Mouse (Mus musculus) midbrain, embryonic 13.5 days (tissue): ENCODE results near the gene Gm11937. TPM values are rescaled to one million over a fixed set of nuclear protein-coding genes. Genes with fewer than 3 reads are reported as not detected.

ENCODE experiments used
- ATAC-seq: fragments of 200-750 bp; cut with Nextera tagmentation; 2 replicates; pipeline ENCODE4 v1.8.0; 2017; ENCODE audit warnings: mild to moderate bottlenecking, moderate TSS enrichment, moderate library complexity
- H3K27ac ChIP-seq: fragments of 300-500 bp; sonication (generic); 2 replicates; pipeline ENCODE4 v1.5.1; 2015; ENCODE audit warnings: inconsistent platforms, mild to moderate bottlenecking, moderate library complexity
- H3K27me3 ChIP-seq: fragments of 300-500 bp; sonication (generic); 2 replicates; pipeline ENCODE4 v1.6.1; 2015; ENCODE audit warnings: mild to moderate bottlenecking, inconsistent platforms
- H3K36me3 ChIP-seq: fragments of 300-500 bp; sonication (generic); 2 replicates; pipeline ENCODE4 v1.6.1; 2015; ENCODE audit warnings: mild to moderate bottlenecking, inconsistent platforms
- H3K4me1 ChIP-seq: fragments of 300-500 bp; sonication (generic); replicated peaks from 2 replicates; pipeline ENCODE4 v1.6.1; 2015; ENCODE audit warnings: inconsistent platforms
- H3K4me2 ChIP-seq: fragments of 300-500 bp; sonication (generic); replicated peaks from 2 replicates; pipeline ENCODE4 v1.6.1; 2015; ENCODE audit warnings: moderate library complexity, mild to moderate bottlenecking, inconsistent platforms
- H3K4me3 ChIP-seq: fragments of 300-500 bp; sonication (generic); replicated peaks from 2 replicates; pipeline ENCODE4 v1.5.1; 2015; ENCODE audit warnings: mild to moderate bottlenecking, inconsistent platforms
- H3K9ac ChIP-seq: fragments of 300-500 bp; sonication (generic); replicated peaks from 2 replicates; pipeline ENCODE4 v1.6.1; 2015; ENCODE audit warnings: mild to moderate bottlenecking, inconsistent platforms
- H3K9me3 ChIP-seq: fragments of 300-500 bp; sonication (generic); 2 replicates; pipeline ENCODE4 v1.6.1; 2016; ENCODE audit warnings: mild to moderate bottlenecking, inconsistent platforms
- WGBS: fragments of 180-500 bp; shearing (Covaris S2); methylation state at CpG from one replicate; pipeline ENCODE4 v1.1.7; 2015; 5-methylcytosine and 5-hydroxymethylcytosine counted together
- polyA plus RNA-seq: library from polyadenylated mRNA; unstranded; fragments of >200 nt; fragmentation: Nextera tagmentation; extraction: Ambion mirVana; gene quantifications from 2 replicates; pipeline ENCODE4 v1.2.1, GENCODE M21; 2015

Gene Gm11937
- polyA plus RNA-seq, 1 experiment from 2014 or later, result not detected

GRCm38 (mm10) chr11:99574106-99574505 lies 35.9 kb downstream of the Gm11937 start:
- no peak overlapping the region for H3K27ac ChIP-seq
- no peak overlapping the region; the same call in 1 of the 2 replicates for H3K4me3 ChIP-seq
- H3K9me3 ChIP-seq, result no peaks in the 10 kb centered on the region
- 3% methylated on average over 7 of the region's 7 CpGs for WGBS
- peak; percentile 81 for ATAC-seq
- no peaks in the 10 kb centered on the region for H3K27me3 ChIP-seq
- no peaks in the 10 kb centered on the region for H3K36me3 ChIP-seq
- no peaks in the 10 kb centered on the region for H3K4me1 ChIP-seq
- H3K9ac ChIP-seq, result peak overlapping the region; percentile 34; the same call in 1 of the 2 replicates
- H3K4me2 ChIP-seq, result peak overlapping the region; percentile 44

- Histone ChIP-seq H3K4me1 (no peaks in the 10 kb centered on the region), H3K9ac (no peak overlapping the region), H3K36me3 (no peaks in the 10 kb centered on the region), H3K4me3 (no peak overlapping the region), H3K9me3 (no peaks in the 10 kb centered on the region), H3K4me2 (no peak overlapping the region), H3K27ac (no peak overlapping the region), H3K27me3 (no peaks in the 10 kb centered on the region)
- WGBS, result 2% methylated on average over 4 of the region's 4 CpGs
- no peak for ATAC-seq
Measured at GRCm38 (mm10) chr11:99573164-99573563, 36.8 kb downstream of the Gm11937 start.

- ATAC-seq, result no peak
- Histone ChIP-seq H3K4me3 (no peak within 1 kb of the TSS), H3K27ac (no peak within 1 kb of the TSS), H3K4me1 (no peaks in the 10 kb centered on the region), H3K9ac (no peak within 1 kb of the TSS), H3K4me2 (no peak within 1 kb of the TSS), H3K9me3 (no peaks in the 10 kb centered on the region), H3K36me3 (no peaks in the 10 kb centered on the region), H3K27me3 (no peaks in the 10 kb centered on the region)
- 93% methylated on average over 7 of the region's 7 CpGs for WGBS
Measured at GRCm38 (mm10) chr11:99566530-99566929, 43.5 kb downstream of the Gm11937 start, which contains the start of gene Krtap3-1. Gene Krtap3-1 (minus strand): TSS chr11:99566630.

- Histone ChIP-seq H3K9ac (no peak overlapping the region), H3K9me3 (no peaks in the 10 kb centered on the region), H3K27ac (no peak overlapping the region), H3K4me3 (no peak overlapping the region), H3K27me3 (no peaks in the 10 kb centered on the region), H3K36me3 (no peaks in the 10 kb centered on the region), H3K4me2 (no peak overlapping the region), H3K4me1 (no peaks in the 10 kb centered on the region)
- WGBS, result 86% methylated on average over 6 of the region's 6 CpGs
- ATAC-seq, result no peak
Measured at GRCm38 (mm10) chr11:99562580-99562979, 47.4 kb downstream of the Gm11937 start.

Other genes starting within 250 kb of the Gm11937 start
- gene Krt28, start 235.3 kb downstream of the Gm11937 start, polyA plus RNA-seq, result 0.15 and 0.22 TPM in 2 replicates
- gene Krt10, start 220.8 kb downstream of the Gm11937 start, polyA plus RNA-seq, result 36.3 and 36.8 TPM in 2 replicates
- 0.13 TPM in 1 of 2 replicates, not detected in the other for gene Krt12, start 187.9 kb downstream of the Gm11937 start, polyA plus RNA-seq
- 0.10 TPM in 1 of 2 replicates, not detected in the other for gene Krt20, start 172.0 kb downstream of the Gm11937 start, polyA plus RNA-seq
- gene Krt23, start 117.1 kb downstream of the Gm11937 start, polyA plus RNA-seq, result not detected in 2 replicates
- not detected in 2 replicates for gene Krt39, start 88.9 kb downstream of the Gm11937 start, polyA plus RNA-seq
- gene Krt40, start 67.0 kb downstream of the Gm11937 start, polyA plus RNA-seq, result not detected in 2 replicates
- not detected in 2 replicates for gene Krtap3-3, start 59.3 kb downstream of the Gm11937 start, polyA plus RNA-seq
- not detected in 2 replicates for gene Krtap3-2, start 53.3 kb downstream of the Gm11937 start, polyA plus RNA-seq
- gene Gm11939, start 50.7 kb downstream of the Gm11937 start, polyA plus RNA-seq, result not detected in 2 replicates
- not detected in 2 replicates for gene Krtap3-1, start 43.6 kb downstream of the Gm11937 start, polyA plus RNA-seq
- not detected in 2 replicates for gene Krtap1-5, start 29.2 kb downstream of the Gm11937 start, polyA plus RNA-seq
- not detected in 2 replicates for gene Krtap1-4, start 26.5 kb downstream of the Gm11937 start, polyA plus RNA-seq
- gene Krtap1-3, start 18.9 kb downstream of the Gm11937 start, polyA plus RNA-seq, result not detected in 2 replicates
- gene Krtap9-3, start 12.1 kb downstream of the Gm11937 start, polyA plus RNA-seq, result not detected in 2 replicates
- not detected in 2 replicates for gene Gm11938, start 6.9 kb downstream of the Gm11937 start, polyA plus RNA-seq
- not detected in 2 replicates for gene Krtap2-4, start 4.7 kb upstream of the Gm11937 start, polyA plus RNA-seq
- gene Gm11562, start 10.2 kb upstream of the Gm11937 start, polyA plus RNA-seq, result not detected in 2 replicates
- not detected in 2 replicates for gene Krtap4-1, start 18.0 kb upstream of the Gm11937 start, polyA plus RNA-seq
- not detected in 2 replicates for gene Krtap4-2, start 24.9 kb upstream of the Gm11937 start, polyA plus RNA-seq
- gene Krtap4-7, start 33.9 kb upstream of the Gm11937 start, polyA plus RNA-seq, result not detected in 2 replicates
- not detected in 2 replicates for gene Gm11555, start 40.0 kb upstream of the Gm11937 start, polyA plus RNA-seq
- not detected in 2 replicates for gene Gm11563, start 48.8 kb upstream of the Gm11937 start, polyA plus RNA-seq
- not detected in 2 replicates for gene Krtap4-6, start 55.8 kb upstream of the Gm11937 start, polyA plus RNA-seq
- not detected in 2 replicates for gene Gm14190, start 80.6 kb upstream of the Gm11937 start, polyA plus RNA-seq
- gene Gm14180, start 124.1 kb upstream of the Gm11937 start, polyA plus RNA-seq, result not detected in 2 replicates
- gene Gm11595, start 162.7 kb upstream of the Gm11937 start, polyA plus RNA-seq, result not detected in 2 replicates
- gene Krtap4-8, start 170.5 kb upstream of the Gm11937 start, polyA plus RNA-seq, result not detected in 2 replicates
- gene Krtap4-9, start 175.0 kb upstream of the Gm11937 start, polyA plus RNA-seq, result not detected in 2 replicates
- gene Gm11596, start 183.3 kb upstream of the Gm11937 start, polyA plus RNA-seq, result not detected in 2 replicates
- not detected in 2 replicates for gene Gm11569, start 188.7 kb upstream of the Gm11937 start, polyA plus RNA-seq
- not detected in 2 replicates for gene Gm11554, start 194.3 kb upstream of the Gm11937 start, polyA plus RNA-seq
- not detected in 2 replicates for gene Krtap4-13, start 199.7 kb upstream of the Gm11937 start, polyA plus RNA-seq
- not detected in 2 replicates for gene Gm11564, start 205.5 kb upstream of the Gm11937 start, polyA plus RNA-seq
- gene 2300003K06Rik, start 227.9 kb upstream of the Gm11937 start, polyA plus RNA-seq, result not detected in 2 replicates
- not detected in 2 replicates for gene Krtap4-16, start 241.4 kb upstream of the Gm11937 start, polyA plus RNA-seq
- gene Gm11568, start 247.7 kb upstream of the Gm11937 start, polyA plus RNA-seq, result not detected in 2 replicates